Mouse (Mus musculus): ENCODE data around the gene Cblc.

Gene Cblc

GRCm38 (mm10) chr7:19796697-19797588 lies at the start of gene Cblc:
Gene Cblc, minus strand, starts transcription at chr7:19796809.
- peak; percentile 58 for DNase-seq (ENCODE audit: low read depth, low spot score)

- DNase-seq (ENCODE audit: low read depth, low spot score) = no peak
Observed at GRCm38 (mm10) chr7:19844521-19845171, 48.0 kb upstream of the Cblc start.

- peak; percentile 32 for DNase-seq (ENCODE audit: low read depth, low spot score)
Observed at GRCm38 (mm10) chr7:19843561-19843960, 47.0 kb upstream of the Cblc start.

- DNase-seq (ENCODE audit: low read depth, low spot score) = no peak
Observed at GRCm38 (mm10) chr7:19842885-19843504, 46.4 kb upstream of the Cblc start.

- no peak for DNase-seq (ENCODE audit: low read depth, low spot score)
Observed at GRCm38 (mm10) chr7:19841686-19842413, 45.2 kb upstream of the Cblc start.

DNA sequence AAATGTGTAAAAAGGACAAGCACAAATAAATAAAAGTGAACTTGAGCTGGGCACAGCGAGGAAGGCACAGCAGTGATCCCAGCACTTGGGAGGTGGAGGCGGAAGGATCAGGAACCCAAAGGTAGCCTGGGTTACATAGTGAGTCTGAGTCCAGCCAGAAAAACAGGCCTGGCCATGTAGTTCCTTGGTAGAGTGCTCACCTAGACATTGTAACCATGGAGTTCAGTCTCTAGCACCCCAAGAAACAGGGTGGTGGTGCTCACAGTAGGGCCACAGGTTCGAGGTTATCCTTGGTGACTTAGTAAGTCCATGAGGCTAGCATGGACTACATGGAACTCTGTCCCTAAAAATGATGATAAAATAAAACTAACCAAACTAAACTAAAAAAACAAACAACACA lies 44.3 kb upstream of the Cblc start:
- DNase-seq (ENCODE audit: low read depth, low spot score) = no peak

DNA sequence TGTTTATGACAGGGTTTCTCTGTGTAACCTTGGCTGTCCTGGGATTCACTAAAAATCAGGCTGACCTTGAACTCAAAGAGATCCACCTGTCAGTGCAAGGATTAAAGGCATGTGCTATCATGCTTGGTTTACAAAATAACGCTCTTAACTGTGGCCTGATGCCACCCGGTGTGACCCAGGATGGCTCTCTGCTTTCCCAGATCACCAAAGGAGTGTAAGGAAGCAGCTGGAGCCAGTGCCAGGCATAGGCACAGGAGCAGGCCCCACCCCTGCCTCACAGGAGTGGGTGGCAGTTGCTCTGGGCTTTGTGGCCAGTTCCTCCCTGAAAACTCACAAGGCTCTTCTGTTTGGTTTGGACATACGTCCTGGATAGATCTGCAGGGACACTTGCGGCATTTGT lies 43.8 kb upstream of the Cblc start:
- no peak for DNase-seq (ENCODE audit: low read depth, low spot score)

DNA sequence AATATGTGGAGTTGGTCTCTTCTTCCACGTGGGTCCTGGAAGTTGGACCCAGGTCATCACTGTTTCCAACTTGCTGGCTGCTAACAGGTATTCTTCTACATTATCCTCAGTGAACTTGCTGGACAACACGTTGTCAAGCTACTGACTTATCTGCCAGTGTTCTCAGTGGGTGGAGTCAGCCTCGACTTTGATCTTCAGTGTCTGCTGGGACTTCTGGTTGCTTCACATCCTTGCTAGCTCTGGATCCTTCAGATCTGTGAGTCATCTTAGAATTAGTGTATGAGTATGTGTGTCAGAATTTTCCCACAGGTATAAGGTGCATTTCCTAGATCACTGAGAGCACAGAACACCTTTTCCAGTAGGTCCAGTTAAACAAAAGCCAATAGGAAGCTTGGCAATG lies 40.2 kb upstream of the Cblc start:
- no peak for DNase-seq (ENCODE audit: low read depth, low spot score)

DNA sequence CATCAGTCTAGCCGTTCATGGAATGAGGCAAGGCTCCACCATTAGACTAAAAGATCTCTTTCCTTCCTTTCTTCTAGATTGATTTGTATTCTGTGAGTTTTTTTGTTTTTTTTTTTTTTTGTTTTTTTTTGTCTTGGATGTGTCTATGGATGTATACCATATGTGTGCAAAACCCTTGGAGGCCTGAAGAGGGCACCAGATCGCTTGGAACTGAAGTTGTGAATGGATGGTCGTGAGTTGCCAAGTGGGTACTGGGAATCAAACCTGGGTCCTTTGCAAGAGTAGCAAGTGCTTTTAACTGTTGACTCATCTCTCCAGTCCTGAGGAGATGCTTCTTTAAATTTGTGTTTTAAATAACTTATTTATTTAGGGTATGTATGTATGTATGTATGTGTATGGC lies 37.4 kb upstream of the Cblc start:
- DNase-seq (ENCODE audit: low read depth, low spot score) = no peak

DNA sequence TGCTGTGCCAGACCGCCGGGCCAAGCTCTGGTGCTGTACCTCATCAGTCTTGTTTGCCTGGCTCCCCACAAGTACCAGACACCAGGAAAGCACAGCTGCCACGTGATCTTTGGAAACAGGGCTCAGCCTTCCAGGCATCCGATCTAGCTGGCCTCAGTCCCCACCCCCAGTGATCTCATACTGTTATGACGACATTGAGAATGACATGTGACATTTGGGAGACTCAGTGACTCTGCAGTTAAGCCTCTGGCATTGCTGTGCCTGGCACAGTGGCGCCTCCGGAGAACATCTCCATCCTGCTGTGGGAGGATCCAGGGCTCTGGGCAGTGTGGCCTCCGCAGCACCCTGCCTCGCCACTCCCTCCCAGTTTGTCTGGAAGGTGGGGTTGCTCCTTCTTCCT lies 35.2 kb upstream of the Cblc start:
- peak; percentile 37 for DNase-seq (ENCODE audit: low read depth, low spot score)

DNA sequence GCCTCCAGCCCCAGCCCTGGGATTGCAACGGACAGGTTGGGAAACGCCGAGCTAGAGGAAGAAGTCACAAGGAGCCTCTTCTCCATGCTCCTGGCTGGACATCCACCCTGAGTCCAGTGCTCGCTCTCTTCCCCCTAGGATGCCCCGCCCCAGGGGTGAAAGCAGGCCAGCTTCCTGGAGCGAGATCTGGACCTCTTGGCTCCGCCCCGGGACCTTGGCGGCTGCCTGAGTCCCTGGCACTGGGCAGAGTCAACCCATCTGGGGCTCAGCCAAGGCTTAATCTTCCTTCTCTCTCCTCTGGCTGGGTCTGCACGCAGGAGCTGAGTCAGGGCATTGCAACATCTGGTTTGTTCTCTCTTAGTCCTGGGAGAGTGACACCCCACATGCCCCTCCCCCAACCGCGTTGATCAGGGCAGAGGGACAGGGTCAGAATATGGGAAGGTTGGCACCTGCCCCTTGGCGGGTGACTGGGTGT lies 34.1 kb upstream of the Cblc start:
- peak; percentile 57 for DNase-seq (ENCODE audit: low read depth, low spot score)

- no peak for DNase-seq (ENCODE audit: low read depth, low spot score)
Observed at GRCm38 (mm10) chr7:19829694-19830093, 33.1 kb upstream of the Cblc start.

DNA sequence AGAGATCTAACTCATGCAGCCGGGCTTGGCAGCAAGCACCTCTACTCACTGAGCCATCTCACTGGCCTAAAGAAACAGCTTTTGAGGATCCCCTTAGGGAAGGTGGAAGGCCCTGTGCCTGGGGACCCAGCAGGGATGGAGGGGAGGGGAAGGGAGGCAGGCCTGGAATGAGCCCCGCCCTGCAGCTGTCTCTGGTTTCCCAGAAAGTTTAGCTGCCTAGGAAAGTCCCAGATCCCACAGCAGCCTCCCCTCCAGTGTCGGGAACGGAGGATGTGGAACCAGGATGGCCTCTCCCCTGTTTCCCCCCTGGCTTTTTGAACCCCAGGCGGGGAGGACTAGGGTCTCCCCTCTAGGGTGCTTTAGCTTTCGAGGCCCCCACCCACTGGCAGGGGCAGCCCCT lies 30.1 kb upstream of the Cblc start:
- DNase-seq (ENCODE audit: low read depth, low spot score) = no peak

DNA sequence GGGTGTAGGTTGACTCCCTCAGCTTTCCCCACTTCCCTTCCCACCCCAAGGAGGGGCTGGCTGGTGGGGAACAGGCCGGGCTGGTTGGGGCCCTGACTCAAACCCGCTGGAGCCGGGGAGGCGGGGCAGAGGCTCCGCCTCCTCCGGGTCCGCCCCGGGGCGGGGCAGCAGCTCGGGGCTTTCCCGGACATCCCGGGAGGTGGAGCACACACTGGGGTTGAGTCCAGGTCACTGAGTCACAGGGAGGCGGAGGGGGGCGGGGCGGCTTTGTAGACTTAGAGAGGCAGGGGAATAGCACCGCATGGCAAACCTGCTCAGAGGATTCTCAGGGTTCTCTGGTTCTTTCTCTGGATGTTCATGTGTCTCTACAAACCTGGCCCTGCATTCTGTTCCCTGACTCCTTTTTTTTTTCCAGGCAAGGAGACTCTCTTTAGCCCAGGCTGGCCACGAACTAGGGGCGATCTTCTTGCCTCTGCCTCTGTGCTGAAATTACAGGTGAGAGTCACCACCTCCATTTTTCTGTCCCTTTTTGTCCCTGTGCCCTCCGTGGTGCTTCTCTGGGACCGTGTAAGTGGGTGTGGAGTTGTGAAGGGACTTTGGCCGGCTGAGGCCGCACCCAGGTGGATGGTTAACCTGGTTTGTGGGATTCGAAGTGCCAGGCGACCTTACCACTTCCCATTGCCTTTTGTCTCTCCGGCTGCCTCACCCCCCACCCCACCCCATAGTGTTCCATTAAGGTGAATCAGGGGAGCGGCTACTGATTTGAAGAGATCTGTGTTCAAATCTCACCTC lies 27.8 kb upstream of the Cblc start:
- DNase-seq (ENCODE audit: low read depth, low spot score) = peak; percentile 67

- no peak for DNase-seq (ENCODE audit: low read depth, low spot score)
Observed at GRCm38 (mm10) chr7:19823256-19824181, 26.9 kb upstream of the Cblc start.

- no peak for DNase-seq (ENCODE audit: low read depth, low spot score)
Observed at GRCm38 (mm10) chr7:19822604-19823058, 26.0 kb upstream of the Cblc start, which contains the start of gene Bcl3. Gene Bcl3, minus strand, starts transcription at chr7:19822770.

GRCm38 (mm10) chr7:19822193-19822592 lies 25.6 kb upstream of the Cblc start:
- DNase-seq (ENCODE audit: low read depth, low spot score) = no peak

DNA sequence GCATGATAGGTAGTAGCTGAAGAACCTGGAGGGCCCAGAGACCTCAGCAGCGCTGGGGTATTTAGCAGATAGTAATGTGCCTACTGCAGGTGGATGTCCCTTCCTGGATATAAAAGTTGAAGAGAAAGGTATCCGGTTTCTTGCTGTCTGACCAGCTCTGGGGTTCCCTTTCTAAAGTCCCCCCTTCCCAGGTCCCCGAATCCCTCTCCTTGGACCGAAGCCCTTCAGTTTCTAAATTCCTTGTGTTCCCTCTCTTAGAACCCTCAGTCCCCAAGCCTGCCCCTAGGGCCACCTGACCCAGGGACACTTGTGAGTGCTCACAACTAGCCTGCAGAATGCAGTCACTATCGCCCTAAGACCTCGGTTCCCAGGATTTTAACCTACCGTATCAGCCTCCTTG lies 25.0 kb upstream of the Cblc start:
- DNase-seq (ENCODE audit: low read depth, low spot score) = no peak

DNA sequence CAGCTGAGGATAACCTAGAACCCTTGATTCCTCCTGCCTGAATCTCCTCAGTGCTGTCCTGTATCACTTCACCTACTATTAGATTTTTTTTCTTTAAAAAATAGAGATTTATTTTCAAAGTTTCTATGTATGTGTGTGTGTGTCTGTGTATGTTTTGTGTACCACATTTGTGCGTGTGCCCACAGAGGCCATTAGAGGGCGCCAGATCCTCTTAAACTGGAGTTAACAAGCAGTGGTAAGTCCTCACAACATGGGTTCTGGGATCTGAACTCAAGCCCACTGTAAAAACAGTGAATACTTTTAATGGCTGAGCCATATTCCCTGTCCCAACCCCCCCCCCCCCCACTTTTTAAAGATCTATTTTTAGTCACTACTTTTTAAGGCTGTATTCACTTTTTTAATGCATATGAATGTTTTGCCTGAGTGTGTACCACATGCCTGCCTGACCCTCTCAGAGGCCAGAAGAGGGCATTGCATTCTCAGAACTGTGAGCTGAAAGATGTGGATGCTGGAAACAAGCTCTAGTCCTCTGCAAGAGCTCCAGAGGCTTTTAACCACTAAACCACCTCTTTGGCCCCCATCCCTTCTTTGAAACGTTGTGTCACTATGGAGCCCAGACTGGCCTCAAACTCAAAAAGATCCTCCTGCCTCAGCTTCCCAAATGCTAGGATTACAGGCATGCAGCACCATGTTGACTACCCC lies 23.9 kb upstream of the Cblc start:
- no peak for DNase-seq (ENCODE audit: low read depth, low spot score)
